Mouse (Mus musculus) forebrain, embryonic 14.5 days (tissue): Measurements from ENCODE around the gene Lsr. TPM values are rescaled to one million over a fixed set of nuclear protein-coding genes. Genes with fewer than 3 reads are reported as not detected.

Experiments
- ATAC-seq: fragments of 200-750 bp; cut with Nextera tagmentation; 2 replicates; pipeline ENCODE4 v1.8.0; 2017; ENCODE audit warnings: mild to moderate bottlenecking, moderate library complexity
- DNase-seq: peaks from one replicate; pipeline ENCODE4 v3.0.0-alpha.2; 2015; ENCODE audit warnings: low spot score
- H3K27ac ChIP-seq: fragments of 300-500 bp; sonication (generic); 2 replicates; pipeline ENCODE4 v1.5.1; 2014; ENCODE audit warnings: low read depth, mild to moderate bottlenecking, control low read depth, low read length, moderate library complexity
- H3K27me3 ChIP-seq: fragments of 300-500 bp; sonication (generic); replicated peaks from 2 replicates; pipeline ENCODE4 v1.6.1; 2014; ENCODE audit warnings: low read length, control low read depth, mixed read lengths; ENCODE audit not compliant: control insufficient read depth, insufficient read depth
- H3K36me3 ChIP-seq: fragments of 300-500 bp; sonication (generic); 2 replicates; pipeline ENCODE4 v1.6.1; 2014; ENCODE audit warnings: low read length, control low read depth; ENCODE audit not compliant: control insufficient read depth, insufficient read depth
- H3K4me1 ChIP-seq: fragments of 300-500 bp; sonication (generic); 2 replicates; pipeline ENCODE4 v1.6.1; 2014; ENCODE audit warnings: antibody characterized with exemption, low read length, control low read depth; ENCODE audit not compliant: control insufficient read depth, insufficient read depth
- H3K4me2 ChIP-seq: fragments of 300-500 bp; sonication (generic); 2 replicates; pipeline ENCODE4 v1.6.1; 2014; ENCODE audit warnings: mild to moderate bottlenecking, control low read depth, low read length
- H3K4me3 ChIP-seq: fragments of 300-500 bp; sonication (generic); 2 replicates; pipeline ENCODE4 v1.5.1; 2014; ENCODE audit warnings: low read depth, low read length, control low read depth
- H3K9ac ChIP-seq: fragments of 300-500 bp; sonication (generic); 2 replicates; pipeline ENCODE4 v1.6.1; 2014; ENCODE audit warnings: mild to moderate bottlenecking, low read length, control low read depth, moderate library complexity
- H3K9me3 ChIP-seq: fragments of 300-500 bp; sonication (generic); replicated peaks from 2 replicates; pipeline ENCODE4 v1.6.1; 2016; ENCODE audit warnings: low read length, control low read depth, mixed read lengths; ENCODE audit not compliant: control insufficient read depth
- WGBS: fragments of 180-500 bp; shearing (Covaris S2); extraction: QIAGEN DNeasy Blood & Tissue Kit; methylation state at CpG from one replicate; pipeline ENCODE4 v1.1.7; 2014; 5-methylcytosine and 5-hydroxymethylcytosine counted together
- polyA plus RNA-seq: library from polyadenylated mRNA; unstranded; fragments of >200 nt; fragmentation: Nextera tagmentation; extraction: Ambion mirVana; gene quantifications from 2 replicates; pipeline ENCODE4 v1.2.1, GENCODE M21; 2014

Lsr gene
- polyA plus RNA-seq, 1 experiment from 2014 or later, result 16.8 TPM

GRCm38 (mm10) chr7:30957367-30957783 is 15.9 kb downstream of the Lsr start:
- Histone ChIP-seq H3K9ac (peak overlapping the region; percentile 94), H3K9me3 (no peaks in the 10 kb centered on the region), H3K27me3 (no peaks in the 10 kb centered on the region), H3K36me3 (peaks cover 38% of the 10 kb centered on the region), H3K4me3 (peak overlapping the region; percentile 92), H3K4me2 (peak overlapping the region; percentile 57), H3K27ac (peak overlapping the region; percentile 98), H3K4me1 (peaks cover 14% of the 10 kb centered on the region)
- DNase-seq (peak; percentile 90), ATAC-seq (peak; percentile 75)
- WGBS, result under 1% methylated on average over 43 of the region's 43 CpGs

GRCm38 (mm10) chr7:30956756-30957366 is 16.4 kb downstream of the Lsr start, which contains the start of gene Usf2:
Gene Usf2 (minus strand): TSS chr7:30956803.
- Histone ChIP-seq H3K4me1 (peaks cover 14% of the 10 kb centered on the region), H3K9me3 (no peaks in the 10 kb centered on the region), H3K4me2 (peak within 1 kb of the TSS; percentile 80), H3K27me3 (no peaks in the 10 kb centered on the region), H3K27ac (peak within 1 kb of the TSS; percentile 98), H3K36me3 (peaks cover 43% of the 10 kb centered on the region), H3K9ac (peak within 1 kb of the TSS; percentile 94), H3K4me3 (peak within 1 kb of the TSS; percentile 92)
- ATAC-seq (peak; percentile 68), DNase-seq (peak; percentile 86)
- 0% methylated on average over 18 of the region's 82 CpGs for WGBS

- Histone ChIP-seq H3K4me1 (peaks cover 14% of the 10 kb centered on the region), H3K9ac (peak overlapping the region; percentile 94), H3K36me3 (peaks cover 47% of the 10 kb centered on the region), H3K27ac (peak overlapping the region; percentile 98), H3K27me3 (no peaks in the 10 kb centered on the region), H3K4me2 (peak overlapping the region; percentile 80), H3K9me3 (no peaks in the 10 kb centered on the region), H3K4me3 (peak overlapping the region; percentile 92)
- ATAC-seq, result peak; percentile 55
- DNase-seq, result no peak
- 0% methylated on average over 24 of the region's 49 CpGs for WGBS
Measured at GRCm38 (mm10) chr7:30956357-30956751, 16.9 kb downstream of the Lsr start.

GRCm38 (mm10) chr7:30955584-30956356 is 17.5 kb downstream of the Lsr start:
- peak; percentile 68 for ATAC-seq
- Histone ChIP-seq H3K4me2 (peak overlapping the region; percentile 80), H3K27ac (peak overlapping the region; percentile 98), H3K4me3 (peak overlapping the region; percentile 92), H3K36me3 (peaks cover 52% of the 10 kb centered on the region), H3K9me3 (no peaks in the 10 kb centered on the region), H3K9ac (peak overlapping the region; percentile 94), H3K4me1 (peaks cover 14% of the 10 kb centered on the region), H3K27me3 (no peaks in the 10 kb centered on the region)
- DNase-seq, result peak; percentile 81
- WGBS, result under 1% methylated on average over 63 of the region's 64 CpGs

GRCm38 (mm10) chr7:30954971-30955520 is 18.2 kb downstream of the Lsr start:
- DNase-seq, result no peak
- Histone ChIP-seq H3K9me3 (no peaks in the 10 kb centered on the region), H3K9ac (peak overlapping the region; percentile 94; the same call in 1 of the 2 replicates), H3K4me1 (peaks cover 14% of the 10 kb centered on the region), H3K27ac (no peak overlapping the region), H3K4me3 (peak overlapping the region; percentile 92), H3K4me2 (peak overlapping the region; percentile 80), H3K36me3 (peaks cover 58% of the 10 kb centered on the region), H3K27me3 (no peaks in the 10 kb centered on the region)
- no peak for ATAC-seq
- 87% methylated on average over 12 of the region's 12 CpGs for WGBS

- ATAC-seq, result no peak
- Histone ChIP-seq H3K27ac (no peak overlapping the region), H3K4me3 (no peak overlapping the region), H3K4me2 (no peak overlapping the region), H3K4me1 (peaks cover 14% of the 10 kb centered on the region), H3K36me3 (peaks cover 59% of the 10 kb centered on the region), H3K9me3 (no peaks in the 10 kb centered on the region), H3K9ac (no peak overlapping the region), H3K27me3 (no peaks in the 10 kb centered on the region)
- 84% methylated on average over 3 of the region's 3 CpGs for WGBS
- DNase-seq, result no peak
Measured at GRCm38 (mm10) chr7:30954036-30954435, 19.2 kb downstream of the Lsr start.

- Histone ChIP-seq H3K27me3 (no peaks in the 10 kb centered on the region), H3K36me3 (peaks cover 61% of the 10 kb centered on the region), H3K9ac (no peak overlapping the region), H3K9me3 (no peaks in the 10 kb centered on the region), H3K4me2 (no peak overlapping the region), H3K4me3 (no peak overlapping the region), H3K4me1 (peaks cover 14% of the 10 kb centered on the region), H3K27ac (no peak overlapping the region)
- no peak for ATAC-seq
- no peak for DNase-seq
- WGBS, result 84% methylated on average over 6 of the region's 6 CpGs
Measured at GRCm38 (mm10) chr7:30953459-30953858, 19.8 kb downstream of the Lsr start.

- no peak for DNase-seq
- Histone ChIP-seq H3K36me3 (peaks cover 61% of the 10 kb centered on the region), H3K27me3 (no peaks in the 10 kb centered on the region), H3K4me2 (no peak overlapping the region), H3K9me3 (no peaks in the 10 kb centered on the region), H3K4me1 (peaks cover 8% of the 10 kb centered on the region), H3K4me3 (no peak overlapping the region), H3K27ac (no peak overlapping the region), H3K9ac (no peak overlapping the region)
- 93% methylated on average over 16 of the region's 16 CpGs for WGBS
- ATAC-seq, result no peak
Measured at GRCm38 (mm10) chr7:30952441-30953265, 20.6 kb downstream of the Lsr start.
